Mouse (Mus musculus) G1E (cell line): ENCODE measurements at regions not wholly inside any gene's neighbourhood (a gene's known extent, or its start where the extent isn't known, plus 50 kb on each side); places are given as distances from the start of the nearest gene placed in this dataset.

Experiments used
- ATAC-seq: 2 replicates; pipeline ENCODE4 v1.8.0; 2016; ENCODE audit warnings: mild to moderate bottlenecking; ENCODE audit not compliant: insufficient number of reproducible peaks, poor library complexity, low FRiP score, severe bottlenecking; ENCODE audit errors: extremely low read depth
- DNase-seq: peaks from one replicate; pipeline ENCODE4 v3.0.0; 2012; ENCODE audit warnings: low spot score
- H3K27me3 ChIP-seq: 2 replicates; pipeline ENCODE4 v1.6.1; 2012; ENCODE audit warnings: mild to moderate bottlenecking, low read length, inconsistent platforms; ENCODE audit not compliant: insufficient read depth
- H3K36me3 ChIP-seq: replicated peaks from 2 replicates; pipeline ENCODE3; 2012; ENCODE audit warnings: mild to moderate bottlenecking, inconsistent platforms
- H3K4me1 ChIP-seq: 2 replicates; pipeline ENCODE4 v1.6.1; 2012; ENCODE audit warnings: low read depth, low read length, inconsistent platforms, mixed read lengths; ENCODE audit not compliant: insufficient read depth
- H3K4me3 ChIP-seq: 2 replicates; pipeline ENCODE4 v1.5.1; 2012; ENCODE audit warnings: low read depth, mild to moderate bottlenecking, inconsistent platforms, low read length, moderate library complexity, mixed read lengths
- H3K9me3 ChIP-seq: replicated peaks from 2 replicates; pipeline ENCODE4 v1.6.1; 2012; ENCODE audit warnings: inconsistent platforms
- CTCF ChIP-seq: IDR thresholded peaks from 2 replicates; pipeline ENCODE4 v1.5.1; 2012; ENCODE audit warnings: low read depth, low read length, inconsistent platforms, mixed read lengths
- GATA1 ChIP-seq: IDR thresholded peaks from 2 replicates; pipeline ENCODE4 v1.6.1; 2012; ENCODE audit warnings: borderline replicate concordance, low read length, inconsistent platforms, mixed read lengths
- GATA2 ChIP-seq: IDR thresholded peaks from 2 replicates; pipeline ENCODE4 v1.6.1; 2012; ENCODE audit warnings: low read depth, low read length, inconsistent platforms, borderline replicate concordance
- POLR2AphosphoS5 ChIP-seq: IDR thresholded peaks from 2 replicates; pipeline ENCODE4 v1.6.1; 2012; ENCODE audit warnings: low read depth, low read length, inconsistent platforms; ENCODE audit not compliant: insufficient replicate concordance
- TAL1 ChIP-seq: conservative IDR thresholded peaks from 2 replicates; pipeline ENCODE4 v1.6.1; 2012; ENCODE audit warnings: low read depth, low read length, inconsistent platforms, mixed read lengths

- ATAC-seq: no peak
- Histone ChIP-seq H3K4me3 (no peak overlapping the region), H3K4me1 (no peaks in the 10 kb centered on the region), H3K27me3 (no peaks in the 10 kb centered on the region), H3K36me3 (no peaks in the 10 kb centered on the region), H3K9me3 (peaks cover 19% of the 10 kb centered on the region)
- TF ChIP-seq GATA1 (no peak), POLR2AphosphoS5 (no peak), CTCF (no peak), GATA2 (no peak), TAL1 (no peak)
- DNase-seq: no peak
These were observed 553.6 kb upstream of the Tmpo start for GRCm38 (mm10) chr10:91734691-91735090.

GRCm38 (mm10) chr10:91732007-91732589 is 551.0 kb upstream of the Tmpo start:
- peaks cover 26% of the 10 kb centered on the region for H3K9me3 ChIP-seq
- no peaks in the 10 kb centered on the region for H3K27me3 ChIP-seq
- no peak overlapping the region for H3K4me3 ChIP-seq
- TF ChIP-seq CTCF (no peak), GATA1 (no peak)
- ATAC-seq (no peak), DNase-seq (no peak)
- H3K4me1 ChIP-seq: no peaks in the 10 kb centered on the region
- no peaks in the 10 kb centered on the region for H3K36me3 ChIP-seq

- H3K27me3 ChIP-seq: no peaks in the 10 kb centered on the region
- DNase-seq: no peak
- H3K9me3 ChIP-seq: peaks cover 30% of the 10 kb centered on the region
- no peak for ATAC-seq
- TF ChIP-seq POLR2AphosphoS5 (no peak), GATA2 (no peak), CTCF (no peak), TAL1 (no peak), GATA1 (no peak)
- H3K36me3 ChIP-seq: no peaks in the 10 kb centered on the region
- no peaks in the 10 kb centered on the region for H3K4me1 ChIP-seq
- H3K4me3 ChIP-seq: no peak overlapping the region
These were observed 548.9 kb upstream of the Tmpo start for GRCm38 (mm10) chr10:91730062-91730461.

- no peaks in the 10 kb centered on the region for H3K4me1 ChIP-seq
These were observed 538.7 kb upstream of the Tmpo start for GRCm38 (mm10) chr10:91719561-91720371.

GRCm38 (mm10) chr10:91716604-91717003 is 535.5 kb upstream of the Tmpo start:
- peaks cover 41% of the 10 kb centered on the region for H3K9me3 ChIP-seq
- no peaks in the 10 kb centered on the region for H3K4me1 ChIP-seq
- H3K36me3 ChIP-seq: no peaks in the 10 kb centered on the region
- no peak overlapping the region for H3K4me3 ChIP-seq
- no peaks in the 10 kb centered on the region for H3K27me3 ChIP-seq
- no peak for ATAC-seq
- DNase-seq: no peak
- TF ChIP-seq CTCF (no peak), GATA2 (no peak), GATA1 (no peak), TAL1 (no peak), POLR2AphosphoS5 (no peak)

More at GRCm38 (mm10) chr10:91719561-91720371, 538.7 kb upstream of the Tmpo start:
- Histone ChIP-seq H3K4me3 (no peak overlapping the region), H3K9me3 (peaks cover 24% of the 10 kb centered on the region), H3K27me3 (no peaks in the 10 kb centered on the region), H3K36me3 (no peaks in the 10 kb centered on the region)
- TF ChIP-seq GATA1 (no peak), POLR2AphosphoS5 (no peak), GATA2 (no peak), CTCF (no peak), TAL1 (no peak)
- ATAC-seq (no peak), DNase-seq (no peak)

GRCm38 (mm10) chr10:91714648-91715047 is 533.5 kb upstream of the Tmpo start:
- TF ChIP-seq POLR2AphosphoS5 (no peak), TAL1 (no peak), CTCF (no peak), GATA2 (no peak), GATA1 (no peak)
- no peaks in the 10 kb centered on the region for H3K36me3 ChIP-seq
- H3K4me3 ChIP-seq: no peak overlapping the region
- DNase-seq (no peak), ATAC-seq (no peak)
- no peaks in the 10 kb centered on the region for H3K27me3 ChIP-seq
- H3K9me3 ChIP-seq: peaks cover 28% of the 10 kb centered on the region
- H3K4me1 ChIP-seq: no peaks in the 10 kb centered on the region
